Mouse (Mus musculus) adrenal gland, adult 2 months (tissue): ENCODE data around the gene Slc30a2. TPM values are rescaled to one million over a fixed set of nuclear protein-coding genes. Genes with fewer than 3 reads are reported as not detected.

Experiments
- DNase-seq: peaks from one replicate; pipeline ENCODE4 v3.0.0; 2021
- polyA plus RNA-seq: library from polyadenylated mRNA; depleted of rRNA; stranded (reverse); fragments of >200 nt; gene quantifications from 2 replicates; pipeline ENCODE4 v1.2.3, GENCODE M21; 2012; rRNA removed
- total RNA-seq, 2 experiments: library from RNA; stranded (reverse); gene quantifications; 2 replicates each; pipeline ENCODE4 v1.2.3; 2021

Slc30a2 gene
- total and polyA plus RNA-seq, 3 experiments: 21.2 to 60.8 (median 33.0) TPM

GRCm38 (mm10) chr4:134400206-134400605 is 57.2 kb downstream of the Slc30a2 start:
- no peak for DNase-seq

DNA sequence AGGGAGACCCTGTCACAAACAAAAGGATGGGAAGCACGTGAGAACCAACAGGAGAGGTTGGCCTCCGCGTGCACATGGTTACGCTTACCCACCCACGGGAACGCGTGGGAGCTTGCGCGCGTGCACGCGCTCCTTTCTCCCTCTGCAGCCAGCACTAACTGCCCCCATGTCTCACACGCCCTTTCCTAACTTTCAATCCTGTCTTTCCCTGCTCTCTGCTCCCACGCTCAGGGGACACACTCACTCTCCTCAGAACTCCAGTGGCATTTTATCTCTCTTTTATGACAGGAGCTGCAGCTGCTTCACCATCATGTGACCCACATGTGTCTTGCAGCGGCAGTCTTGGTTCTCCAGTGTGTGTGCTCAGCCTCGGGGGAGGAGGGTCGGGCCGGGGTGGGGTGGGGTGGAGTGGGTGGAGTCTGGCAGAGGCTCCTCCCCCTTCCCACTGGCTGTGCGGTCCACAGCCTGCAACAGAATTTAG is 58.2 kb downstream of the Slc30a2 start:
- peak; percentile 60 for DNase-seq

- no peak for DNase-seq
Observed at GRCm38 (mm10) chr4:134401856-134402570, 59.0 kb downstream of the Slc30a2 start.

GRCm38 (mm10) chr4:134402571-134403262 is 59.7 kb downstream of the Slc30a2 start:
- DNase-seq: peak; percentile 61

- no peak for DNase-seq
Observed at GRCm38 (mm10) chr4:134403721-134404120, 60.7 kb downstream of the Slc30a2 start.

Other genes with a start within 250 kb of the Slc30a2 start
- gene Cd52, start 248.1 kb upstream of the Slc30a2 start, total RNA-seq: 10 to 100 TPM; 17.0 to 23.2 TPM
- 9.5 and 9.7 TPM in 2 replicates for gene Cd52, start 248.1 kb upstream of the Slc30a2 start, polyA plus RNA-seq
- gene Ubxn11, start 240.6 kb upstream of the Slc30a2 start, total RNA-seq: 1 to 10 TPM; 5.4 to 6.7 TPM
- 7.5 and 10.1 TPM in 2 replicates for gene Ubxn11, start 240.6 kb upstream of the Slc30a2 start, polyA plus RNA-seq
- gene Sh3bgrl3, start 214.4 kb upstream of the Slc30a2 start, total RNA-seq: 100 to 1,000 TPM in 1 of 2 experiments, 10 to 100 TPM in 1; 99.6 to 109 TPM
- gene Sh3bgrl3, start 214.4 kb upstream of the Slc30a2 start, polyA plus RNA-seq: 380 and 502 TPM in 2 replicates
- gene Cep85, start 156.1 kb upstream of the Slc30a2 start, total RNA-seq: 10 to 100 TPM; 14.4 to 17.5 TPM
- 27.3 and 36.1 TPM in 2 replicates for gene Cep85, start 156.1 kb upstream of the Slc30a2 start, polyA plus RNA-seq
- not detected for gene Gm7534, start 140.2 kb upstream of the Slc30a2 start, total RNA-seq
- not detected in 2 replicates for gene Gm7534, start 140.2 kb upstream of the Slc30a2 start, polyA plus RNA-seq
- gene Catsper4, start 115.8 kb upstream of the Slc30a2 start, total RNA-seq: not detected
- not detected in 2 replicates for gene Catsper4, start 115.8 kb upstream of the Slc30a2 start, polyA plus RNA-seq
- under 1 TPM; 0.31 to 0.66 TPM for gene Cnksr1, start 104.8 kb upstream of the Slc30a2 start, total RNA-seq
- 0.03 and 0.08 TPM in 2 replicates for gene Cnksr1, start 104.8 kb upstream of the Slc30a2 start, polyA plus RNA-seq
- not detected for gene E130218I03Rik, start 99.5 kb upstream of the Slc30a2 start, total RNA-seq
- gene E130218I03Rik, start 99.5 kb upstream of the Slc30a2 start, polyA plus RNA-seq: 0.09 TPM in 1 of 2 replicates, not detected in the other
- gene Zfp593, start 97.6 kb upstream of the Slc30a2 start, total RNA-seq: 10 to 100 TPM in 1 of 2 experiments, 1 to 10 TPM in 1; 8.3 to 11.0 TPM
- gene Zfp593, start 97.6 kb upstream of the Slc30a2 start, polyA plus RNA-seq: 11.1 and 13.0 TPM in 2 replicates
- gene Gm30191, start 96.2 kb upstream of the Slc30a2 start, total RNA-seq: not detected
- not detected in 2 replicates for gene Gm30191, start 96.2 kb upstream of the Slc30a2 start, polyA plus RNA-seq
- 1 to 10 TPM; 6.2 to 9.3 TPM for gene Grrp1, start 89.1 kb upstream of the Slc30a2 start, total RNA-seq
- 28.5 and 31.8 TPM in 2 replicates for gene Grrp1, start 89.1 kb upstream of the Slc30a2 start, polyA plus RNA-seq
- gene Pdik1l, start 55.3 kb upstream of the Slc30a2 start, total RNA-seq: 10 to 100 TPM; 14.7 to 22.3 TPM
- gene Pdik1l, start 55.3 kb upstream of the Slc30a2 start, polyA plus RNA-seq: 1.3 TPM in 2 replicates
- gene Trim63, start 28.1 kb upstream of the Slc30a2 start, total RNA-seq: not detected
- gene Trim63, start 28.1 kb upstream of the Slc30a2 start, polyA plus RNA-seq: 0.06 and 0.11 TPM in 2 replicates
- gene Extl1, start 40.7 kb downstream of the Slc30a2 start, total RNA-seq: 1 to 10 TPM; 3.1 to 4.4 TPM
- gene Extl1, start 40.7 kb downstream of the Slc30a2 start, polyA plus RNA-seq: 4.9 and 5.6 TPM in 2 replicates
- 10 to 100 TPM; 12.1 to 18.7 TPM for gene Pafah2, start 53.1 kb downstream of the Slc30a2 start, total RNA-seq
- 9.1 and 15.1 TPM in 2 replicates for gene Pafah2, start 53.1 kb downstream of the Slc30a2 start, polyA plus RNA-seq
- gene Stmn1, start 125.1 kb downstream of the Slc30a2 start, total RNA-seq: 10 to 100 TPM; 28.7 to 31.8 TPM
- 1.3 and 2.4 TPM in 2 replicates for gene Stmn1, start 125.1 kb downstream of the Slc30a2 start, polyA plus RNA-seq
- 10 to 100 TPM; 30.3 to 78.9 TPM for gene Paqr7, start 153.5 kb downstream of the Slc30a2 start, total RNA-seq
- 196 and 204 TPM in 2 replicates for gene Paqr7, start 153.5 kb downstream of the Slc30a2 start, polyA plus RNA-seq
- 1 to 10 TPM in 1 of 2 experiments, under 1 TPM in 1; 0.29 to 1.5 TPM for gene Aunip, start 167.8 kb downstream of the Slc30a2 start, total RNA-seq
- gene Aunip, start 167.8 kb downstream of the Slc30a2 start, polyA plus RNA-seq: 0.10 and 0.16 TPM in 2 replicates
- 100 to 1,000 TPM; 124 to 147 TPM for gene Mtfr1l, start 192.2 kb downstream of the Slc30a2 start, total RNA-seq
- gene Mtfr1l, start 192.2 kb downstream of the Slc30a2 start, polyA plus RNA-seq: 98.8 and 102 TPM in 2 replicates
- 10 to 100 TPM; 21.9 to 42.5 TPM for gene Selenon, start 209.0 kb downstream of the Slc30a2 start, total RNA-seq
- 34.5 and 35.1 TPM in 2 replicates for gene Selenon, start 209.0 kb downstream of the Slc30a2 start, polyA plus RNA-seq